Mouse (Mus musculus) erythroblast, embryonic 14.5 days (primary cell): ENCODE measurements at regions not wholly inside any gene's neighbourhood (a gene's known extent, or its start where the extent isn't known, plus 50 kb on each side); places are given as distances from the start of the nearest gene placed in this dataset.

Source experiments
- H3K27me3 ChIP-seq: 2 replicates; pipeline ENCODE4 v1.6.1; 2012; ENCODE audit warnings: inconsistent platforms; ENCODE audit not compliant: control insufficient read depth
- H3K36me3 ChIP-seq: 2 replicates; pipeline ENCODE4 v1.6.1; 2012; ENCODE audit warnings: mild to moderate bottlenecking, inconsistent platforms; ENCODE audit not compliant: control insufficient read depth
- H3K4me1 ChIP-seq: 2 replicates; pipeline ENCODE4 v1.6.1; 2012; ENCODE audit warnings: inconsistent platforms; ENCODE audit not compliant: control insufficient read depth
- H3K4me3 ChIP-seq: replicated peaks from 2 replicates; pipeline ENCODE3; 2012; ENCODE audit warnings: moderate library complexity, mild to moderate bottlenecking, inconsistent platforms
- H3K9me3 ChIP-seq: 2 replicates; pipeline ENCODE4 v1.6.1; 2012; ENCODE audit warnings: low read length, inconsistent platforms, mixed read lengths; ENCODE audit not compliant: control insufficient read depth
- GATA1 ChIP-seq: IDR thresholded peaks from 2 replicates; pipeline ENCODE4 v1.6.1; 2012; ENCODE audit warnings: low read length, inconsistent platforms, mixed read lengths
- TAL1 ChIP-seq: IDR thresholded peaks from 3 replicates; pipeline ENCODE4 v1.6.1; 2012; ENCODE audit warnings: low read length, inconsistent platforms, mixed read lengths

DNA sequence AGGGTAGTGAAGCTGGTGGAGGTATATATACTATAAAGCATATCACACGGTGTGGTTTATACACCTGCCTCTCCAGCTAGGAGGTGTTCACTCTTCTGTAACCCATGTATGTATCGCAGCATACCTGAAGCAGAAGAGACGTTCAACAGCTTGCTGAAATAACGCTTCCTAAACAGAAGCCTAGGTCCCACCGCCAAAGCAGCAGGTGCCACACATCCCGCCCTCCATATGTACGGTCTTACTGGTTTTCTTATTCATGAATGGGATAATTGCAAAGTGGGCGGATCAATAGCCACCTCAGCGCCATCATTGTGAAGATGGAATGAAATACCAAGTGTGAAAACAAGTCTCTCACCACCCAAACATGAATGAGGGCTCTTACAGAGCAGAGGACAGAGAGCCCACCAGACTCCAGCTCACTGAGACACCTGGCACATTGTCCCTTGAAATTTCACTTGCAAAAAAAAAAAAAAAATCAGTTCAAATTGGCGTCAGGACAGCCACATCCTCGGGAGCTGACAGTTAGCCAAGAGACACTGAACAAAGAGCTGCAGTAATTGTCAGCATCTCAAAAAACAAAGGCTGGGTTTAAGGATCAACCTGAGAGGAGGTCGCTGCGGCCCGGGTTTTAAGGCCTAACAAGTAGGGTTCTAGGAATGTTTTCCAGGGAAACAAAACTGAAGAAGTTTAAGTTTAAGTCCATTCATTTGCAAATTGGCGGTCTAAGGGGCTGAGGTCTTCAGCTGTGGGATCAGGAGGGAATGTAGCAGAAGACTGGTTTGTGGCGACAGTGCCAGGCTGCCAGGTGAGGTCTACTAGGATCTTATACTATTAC lies 264.5 kb downstream of the Gm49356 start:
- no peaks in the 10 kb centered on the region for H3K4me1 ChIP-seq
- H3K27me3 ChIP-seq: no peaks in the 10 kb centered on the region; the same call in 1 of the 2 replicates
- no peaks in the 10 kb centered on the region for H3K9me3 ChIP-seq
- no peak overlapping the region for H3K4me3 ChIP-seq
- TF ChIP-seq TAL1 (no peak), GATA1 (no peak)
- no peaks in the 10 kb centered on the region for H3K36me3 ChIP-seq

DNA sequence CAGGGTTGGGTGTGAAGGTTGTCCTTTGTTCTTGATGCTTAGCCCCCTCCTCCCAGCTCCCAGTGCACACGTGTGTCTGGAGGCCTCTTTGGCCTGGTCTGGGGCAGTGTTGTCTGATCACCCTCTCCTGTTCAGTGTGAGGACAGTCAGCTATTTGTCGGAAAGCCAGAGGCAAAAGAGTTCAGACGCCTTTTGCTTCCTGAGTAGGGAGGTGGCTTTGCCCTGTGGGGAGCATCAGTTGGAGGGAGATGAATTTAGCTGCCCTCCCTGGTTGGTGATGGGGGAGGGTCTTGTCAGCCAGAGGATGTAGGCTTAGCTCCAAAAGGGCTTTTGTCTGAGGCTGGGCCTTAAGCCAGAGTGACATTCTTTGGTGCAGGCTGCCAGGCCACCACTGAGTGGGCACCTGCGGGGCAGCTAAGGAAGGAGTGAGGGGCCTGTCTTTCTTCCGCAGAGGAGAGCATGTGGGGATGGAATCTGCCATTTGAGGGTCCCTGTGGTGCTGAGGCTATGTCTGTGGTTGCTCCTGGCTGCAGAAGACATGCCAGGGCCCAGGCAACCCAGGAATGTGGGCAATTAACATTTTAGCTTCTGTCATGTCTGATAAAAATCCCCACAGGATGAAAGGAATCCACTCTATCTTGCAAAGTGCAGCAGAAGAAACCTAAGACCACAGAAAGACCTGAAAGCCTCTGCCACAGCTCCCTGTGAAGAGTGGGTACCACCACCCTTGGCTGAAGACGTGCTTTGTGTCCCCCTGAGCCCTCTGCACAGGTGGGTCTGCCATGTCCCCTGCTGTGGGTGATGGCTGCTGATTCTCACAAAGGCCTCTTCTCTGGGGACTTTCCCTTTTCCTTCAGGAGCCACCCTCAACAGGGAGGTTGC lies 265.6 kb downstream of the Gm49356 start:
- H3K9me3 ChIP-seq: no peaks in the 10 kb centered on the region
- TF ChIP-seq GATA1: no peak
- TF ChIP-seq TAL1: no peak
- H3K4me1 ChIP-seq: no peaks in the 10 kb centered on the region
- no peaks in the 10 kb centered on the region for H3K36me3 ChIP-seq
- no peaks in the 10 kb centered on the region; the same call in 1 of the 2 replicates for H3K27me3 ChIP-seq
- H3K4me3 ChIP-seq: no peak overlapping the region

DNA sequence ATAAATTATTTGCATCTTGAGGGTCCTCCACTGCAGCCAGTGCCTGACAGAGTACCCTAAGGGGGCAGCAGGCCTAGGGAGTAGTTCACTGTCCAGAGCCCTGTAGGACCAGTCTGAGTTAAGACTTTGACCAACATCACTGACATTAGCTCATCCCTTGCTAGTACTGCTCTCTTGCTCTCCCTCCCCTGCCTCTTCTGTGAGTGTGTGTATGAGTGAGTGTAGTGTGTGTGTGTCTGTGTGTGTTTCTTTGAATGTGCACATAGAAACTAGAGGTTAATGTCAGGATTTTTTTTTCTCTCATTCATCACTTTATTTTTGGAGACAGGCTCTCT lies 266.2 kb downstream of the Gm49356 start:
- Histone ChIP-seq H3K27me3 (no peaks in the 10 kb centered on the region; the same call in 1 of the 2 replicates), H3K9me3 (no peaks in the 10 kb centered on the region), H3K4me3 (no peak overlapping the region), H3K4me1 (no peaks in the 10 kb centered on the region), H3K36me3 (no peaks in the 10 kb centered on the region)
- TF ChIP-seq GATA1: no peak

DNA sequence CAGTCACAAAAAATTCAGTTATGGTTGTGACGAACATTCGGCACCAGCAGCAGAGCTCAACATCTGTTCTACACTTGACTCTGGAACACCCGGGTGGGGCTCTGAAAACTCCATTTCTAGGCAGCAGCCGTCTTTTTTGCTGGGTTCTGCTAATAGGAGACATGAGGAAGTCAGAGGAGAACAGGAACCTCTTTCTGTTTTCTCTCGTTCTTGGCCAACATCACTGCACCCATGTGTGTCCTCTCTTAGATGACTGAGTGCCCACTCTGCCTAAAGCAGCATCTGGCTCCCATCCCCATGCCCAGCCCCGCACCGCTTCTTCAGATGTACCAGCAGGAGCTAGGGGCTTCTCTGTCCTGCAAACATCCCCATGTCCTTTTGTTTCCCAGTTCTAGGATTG lies 267.2 kb downstream of the Gm49356 start:
- Histone ChIP-seq H3K27me3 (no peaks in the 10 kb centered on the region; the same call in 1 of the 2 replicates), H3K4me1 (no peaks in the 10 kb centered on the region), H3K9me3 (no peaks in the 10 kb centered on the region), H3K4me3 (no peak overlapping the region), H3K36me3 (no peaks in the 10 kb centered on the region)
- TF ChIP-seq TAL1 (no peak), GATA1 (no peak)

DNA sequence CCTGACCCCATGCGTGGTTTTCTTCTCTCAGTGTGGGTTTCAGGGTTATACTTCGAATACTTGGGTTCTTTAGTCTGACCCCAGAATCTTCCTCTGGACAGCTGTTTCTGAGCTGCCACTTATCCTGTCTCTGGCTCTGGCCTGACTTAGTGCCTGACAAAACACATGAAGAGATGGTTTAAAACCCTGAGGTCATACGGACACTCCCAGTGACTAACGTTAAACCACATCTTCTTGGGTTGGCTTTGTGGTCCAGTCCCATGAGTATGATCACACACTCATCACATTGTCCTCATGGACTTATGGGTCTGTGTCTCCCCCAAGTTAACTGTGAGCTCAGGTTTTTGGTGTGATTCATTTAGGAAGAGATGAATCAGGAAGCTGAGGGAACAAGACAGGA lies 269.7 kb downstream of the Gm49356 start:
- Histone ChIP-seq H3K27me3 (no peaks in the 10 kb centered on the region; the same call in 1 of the 2 replicates), H3K36me3 (no peaks in the 10 kb centered on the region), H3K4me1 (no peaks in the 10 kb centered on the region), H3K4me3 (no peak overlapping the region), H3K9me3 (no peaks in the 10 kb centered on the region)
- TF ChIP-seq TAL1: no peak
- no peak for TF ChIP-seq GATA1

DNA sequence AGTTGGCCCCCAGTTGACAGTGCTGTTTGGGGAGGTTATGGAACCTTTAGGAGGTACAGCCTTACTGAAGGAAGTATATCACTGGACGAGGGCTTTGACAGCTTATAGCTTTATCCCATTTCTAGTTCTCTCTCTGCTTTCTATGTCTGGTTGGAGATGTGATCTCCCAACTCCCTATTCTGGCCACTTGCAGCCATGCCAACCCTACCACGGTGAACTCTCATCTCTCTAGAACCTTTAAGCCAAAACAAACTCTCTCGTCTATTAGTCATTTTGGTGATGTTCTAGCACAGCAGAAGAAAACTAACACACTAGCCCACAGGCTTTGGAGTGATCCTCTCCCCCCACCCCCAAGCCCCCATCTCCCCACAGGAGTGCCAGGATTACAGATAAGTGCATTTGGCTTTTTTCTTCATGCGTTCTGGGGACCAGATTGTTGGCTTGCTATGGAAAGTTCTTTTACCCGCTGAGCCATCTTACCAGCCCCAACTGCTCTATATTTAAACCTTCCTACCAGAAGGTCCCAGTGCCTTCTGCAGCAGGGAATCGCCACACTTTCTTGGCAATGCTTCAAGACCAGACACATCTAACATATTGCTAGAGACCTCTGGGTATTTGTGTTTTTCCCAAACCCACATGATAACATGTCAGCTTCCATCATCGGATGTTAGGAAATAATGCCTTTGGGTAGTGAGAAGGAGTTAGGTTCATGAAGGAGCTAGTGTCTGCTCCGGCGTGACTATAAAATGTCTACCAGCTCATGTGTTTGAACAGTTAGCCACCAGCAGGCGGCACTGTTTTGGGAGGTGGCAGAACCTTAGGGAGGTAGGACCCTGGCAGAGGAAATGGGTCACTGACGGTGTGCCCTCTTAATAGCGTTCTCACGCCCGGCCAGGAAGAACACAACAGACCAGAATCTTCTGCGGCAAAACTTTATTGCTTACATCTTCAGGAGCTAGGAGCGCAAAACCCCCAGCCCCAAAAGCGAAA lies 272.1 kb downstream of the Gm49356 start:
- no peaks in the 10 kb centered on the region for H3K36me3 ChIP-seq
- H3K27me3 ChIP-seq: no peaks in the 10 kb centered on the region
- no peak for TF ChIP-seq GATA1
- TF ChIP-seq TAL1: no peak
- no peaks in the 10 kb centered on the region for H3K4me1 ChIP-seq
- H3K9me3 ChIP-seq: no peaks in the 10 kb centered on the region
- no peak overlapping the region for H3K4me3 ChIP-seq

DNA sequence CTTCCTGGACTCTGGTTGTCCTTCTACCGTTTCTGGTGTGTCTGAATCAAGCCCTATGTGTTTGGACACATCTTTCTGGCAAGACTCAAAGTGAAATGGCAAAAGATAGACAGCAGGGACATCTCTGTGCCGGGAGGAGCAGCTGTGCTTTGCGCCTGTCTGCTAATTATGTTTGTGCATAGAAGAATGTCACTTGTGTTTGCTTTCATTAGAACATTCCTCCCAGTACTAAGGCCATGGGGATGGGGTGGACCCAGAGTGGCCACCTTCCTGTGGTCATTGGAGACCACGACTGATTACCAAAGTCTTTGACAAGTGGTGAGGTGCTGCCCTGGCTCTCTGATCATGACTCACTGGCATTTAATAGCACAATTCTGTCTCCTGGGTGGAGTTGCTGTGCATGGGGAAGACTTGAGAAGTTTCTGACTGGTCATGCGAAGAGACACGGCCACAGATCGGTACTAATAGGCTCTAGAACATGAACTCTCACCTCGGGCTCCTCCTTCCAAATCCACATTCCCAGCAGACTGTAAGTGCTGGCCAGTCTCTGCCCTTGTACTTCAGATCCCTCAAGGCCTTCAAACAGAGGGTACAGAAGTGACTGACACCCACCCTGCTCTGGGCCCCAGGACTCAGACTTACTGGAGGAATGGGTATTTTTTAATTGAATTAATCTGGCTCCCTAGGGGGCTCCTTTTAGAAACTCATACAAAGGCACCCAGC lies 279.0 kb downstream of the Gm49356 start:
- no peaks in the 10 kb centered on the region for H3K27me3 ChIP-seq
- H3K4me3 ChIP-seq: no peak overlapping the region
- no peaks in the 10 kb centered on the region for H3K4me1 ChIP-seq
- H3K9me3 ChIP-seq: peaks cover 2% of the 10 kb centered on the region; the same call in 1 of the 2 replicates
- no peaks in the 10 kb centered on the region for H3K36me3 ChIP-seq
- TF ChIP-seq GATA1: no peak
- no peak for TF ChIP-seq TAL1

DNA sequence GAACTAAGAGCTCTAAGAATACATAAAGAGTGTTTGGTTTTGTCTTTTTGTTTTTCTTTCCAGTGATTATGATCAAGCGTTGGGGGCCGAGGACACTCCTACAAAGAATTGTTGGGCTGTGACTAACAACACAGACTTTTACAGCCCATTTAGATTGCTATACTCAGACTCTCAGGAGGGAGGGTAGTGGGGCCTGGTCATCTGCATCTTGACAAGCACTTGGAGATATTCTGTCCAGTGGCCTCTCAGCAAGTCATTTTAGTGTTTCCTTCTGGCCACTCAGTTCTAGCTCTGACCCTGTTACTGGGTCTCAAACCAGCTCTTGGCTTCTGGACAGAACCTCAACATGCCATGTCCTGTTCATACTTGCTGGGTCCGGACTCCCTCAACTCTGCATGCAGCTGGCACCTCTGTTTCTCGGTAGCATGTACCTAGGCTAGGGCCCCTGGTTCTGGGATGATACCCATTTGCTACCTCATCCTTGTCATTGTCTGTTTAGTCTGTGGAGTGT lies 279.6 kb downstream of the Gm49356 start:
- H3K27me3 ChIP-seq: no peaks in the 10 kb centered on the region
- no peaks in the 10 kb centered on the region for H3K36me3 ChIP-seq
- TF ChIP-seq GATA1 (no peak), TAL1 (no peak)
- H3K4me1 ChIP-seq: no peaks in the 10 kb centered on the region
- H3K4me3 ChIP-seq: no peak overlapping the region
- peaks cover 2% of the 10 kb centered on the region; the same call in 1 of the 2 replicates for H3K9me3 ChIP-seq
